Mouse (Mus musculus): ENCODE data around the gene Gpc6. TPM values are rescaled to one million over a fixed set of nuclear protein-coding genes. Genes with fewer than 3 reads are reported as not detected.
A peak's percentile ranks its signal among the peaks of the same experiment; 100 is the strongest.

The Gpc6 gene
- total RNA-seq, 2 experiments from 2014 or later: 22.7 to 30.5 TPM

GRCm38 (mm10) chr14:117651271-117651670, 726.2 kb downstream of the Gpc6 start:
- no peak for DNase-seq (ENCODE audit: low spot score in 2 of 2)
- intact Hi-C loops (cut with DNase I): no loop called here

- intact Hi-C loops (cut with DNase I): no loop called here
- DNase-seq (ENCODE audit: low spot score in 2 of 2): no peak
Observed at GRCm38 (mm10) chr14:117651938-117652337, 726.8 kb downstream of the Gpc6 start.

- intact Hi-C loops (cut with DNase I): no loop called here
- no peak for DNase-seq (ENCODE audit: low spot score in 2 of 2)
Observed at GRCm38 (mm10) chr14:117655382-117655781, 730.3 kb downstream of the Gpc6 start.

- DNase-seq (ENCODE audit: low spot score in 2 of 2): no peak
- intact Hi-C loops (cut with DNase I): no loop called here
Observed at GRCm38 (mm10) chr14:117659198-117659761, 734.2 kb downstream of the Gpc6 start.

- DNase-seq (ENCODE audit: low spot score in 2 of 2): no peak
- intact Hi-C loops (cut with DNase I): no loop called here
Observed at GRCm38 (mm10) chr14:117662261-117662660, 737.1 kb downstream of the Gpc6 start.

- intact Hi-C loops (cut with DNase I): no loop called here
- no peak for DNase-seq (ENCODE audit: low spot score in 2 of 2)
Observed at GRCm38 (mm10) chr14:117664796-117665195, 739.7 kb downstream of the Gpc6 start.

GRCm38 (mm10) chr14:117666126-117666525, 741.0 kb downstream of the Gpc6 start:
- intact Hi-C loops (cut with DNase I): no loop called here
- DNase-seq (ENCODE audit: low spot score in 2 of 2): no peak

- intact Hi-C loops (cut with DNase I): no loop called here
- DNase-seq (ENCODE audit: low spot score in 2 of 2): no peak
Observed at GRCm38 (mm10) chr14:117673541-117673940, 748.4 kb downstream of the Gpc6 start.

GRCm38 (mm10) chr14:117674482-117674881, 749.4 kb downstream of the Gpc6 start:
- intact Hi-C loops (cut with DNase I): no loop called here
- no peak for DNase-seq (ENCODE audit: low spot score in 2 of 2)

- DNase-seq (ENCODE audit: low spot score in 2 of 2): no peak
- intact Hi-C loops (cut with DNase I): no loop called here
Observed at GRCm38 (mm10) chr14:117679926-117680325, 754.8 kb downstream of the Gpc6 start.

- intact Hi-C loops (cut with DNase I): no loop called here
- DNase-seq (ENCODE audit: low spot score in 2 of 2): no peak
Observed at GRCm38 (mm10) chr14:117681321-117681921, 756.3 kb downstream of the Gpc6 start.

GRCm38 (mm10) chr14:117683149-117683548, 758.0 kb downstream of the Gpc6 start:
- no peak for DNase-seq (ENCODE audit: low spot score in 2 of 2)
- intact Hi-C loops (cut with DNase I): no loop called here

- DNase-seq (ENCODE audit: low spot score in 2 of 2): no peak
- intact Hi-C loops (cut with DNase I): no loop called here
Observed at GRCm38 (mm10) chr14:117689848-117690247, 764.7 kb downstream of the Gpc6 start.

- intact Hi-C loops (cut with DNase I): no loop called here
- DNase-seq (ENCODE audit: low spot score in 2 of 2): no peak
Observed at GRCm38 (mm10) chr14:117695565-117695964, 770.5 kb downstream of the Gpc6 start.

GRCm38 (mm10) chr14:117700670-117701280, 775.7 kb downstream of the Gpc6 start:
- no peak for DNase-seq (ENCODE audit: low spot score in 2 of 2)
- intact Hi-C loops (cut with DNase I): no loop called here

GRCm38 (mm10) chr14:117708817-117709216, 783.7 kb downstream of the Gpc6 start:
- no peak for DNase-seq (ENCODE audit: low spot score in 2 of 2)
- intact Hi-C loops (cut with DNase I): no loop called here

- DNase-seq (ENCODE audit: low spot score in 2 of 2): peak; percentile 11 to 30
- intact Hi-C loops (cut with DNase I): no loop called here
Observed at GRCm38 (mm10) chr14:117710463-117710911, 785.4 kb downstream of the Gpc6 start.

GRCm38 (mm10) chr14:117712311-117712710, 787.2 kb downstream of the Gpc6 start:
- no peak for DNase-seq (ENCODE audit: low spot score in 2 of 2)
- intact Hi-C loops (cut with DNase I): no loop called here

- no peak for DNase-seq (ENCODE audit: low spot score in 2 of 2)
- intact Hi-C loops (cut with DNase I): no loop called here
Observed at GRCm38 (mm10) chr14:117714165-117714564, 789.0 kb downstream of the Gpc6 start.

- intact Hi-C loops (cut with DNase I): no loop called here
- DNase-seq (ENCODE audit: low spot score in 2 of 2): no peak
Observed at GRCm38 (mm10) chr14:117716305-117716704, 791.2 kb downstream of the Gpc6 start.

- no peak for DNase-seq (ENCODE audit: low spot score in 2 of 2)
- intact Hi-C loops (cut with DNase I): no loop called here
Observed at GRCm38 (mm10) chr14:117728741-117729140, 803.6 kb downstream of the Gpc6 start.

All from left cerebral cortex, postnatal 14 days (tissue).